Mouse (Mus musculus): ENCODE data around the gene Nfkbib. TPM values are rescaled to one million over a fixed set of nuclear protein-coding genes. Genes with fewer than 3 reads are reported as not detected.

Gene Nfkbib
- polyA plus RNA-seq (2015; fragmentation: Illumina TruSeq; extraction: RNeasy Lipid Tissue Mini Kit (QIAGEN cat#74804); ENCODE audit: insufficient read depth, low replicate concordance) = 8.3 TPM

GRCm38 (mm10) chr7:28767462-28767965 is at the start of gene Nfkbib:
Nfkbib (minus strand) TSS chr7:28767512.

GRCm38 (mm10) chr7:28808221-28808941 is 41.1 kb upstream of the Nfkbib start, which contains the start of gene Hnrnpl:
Hnrnpl (plus strand) TSS chr7:28808541.

GRCm38 (mm10) chr7:28788307-28789195 is 21.2 kb upstream of the Nfkbib start, which contains the start of gene Rinl:
Rinl (plus strand) TSS chr7:28788969.

DNA sequence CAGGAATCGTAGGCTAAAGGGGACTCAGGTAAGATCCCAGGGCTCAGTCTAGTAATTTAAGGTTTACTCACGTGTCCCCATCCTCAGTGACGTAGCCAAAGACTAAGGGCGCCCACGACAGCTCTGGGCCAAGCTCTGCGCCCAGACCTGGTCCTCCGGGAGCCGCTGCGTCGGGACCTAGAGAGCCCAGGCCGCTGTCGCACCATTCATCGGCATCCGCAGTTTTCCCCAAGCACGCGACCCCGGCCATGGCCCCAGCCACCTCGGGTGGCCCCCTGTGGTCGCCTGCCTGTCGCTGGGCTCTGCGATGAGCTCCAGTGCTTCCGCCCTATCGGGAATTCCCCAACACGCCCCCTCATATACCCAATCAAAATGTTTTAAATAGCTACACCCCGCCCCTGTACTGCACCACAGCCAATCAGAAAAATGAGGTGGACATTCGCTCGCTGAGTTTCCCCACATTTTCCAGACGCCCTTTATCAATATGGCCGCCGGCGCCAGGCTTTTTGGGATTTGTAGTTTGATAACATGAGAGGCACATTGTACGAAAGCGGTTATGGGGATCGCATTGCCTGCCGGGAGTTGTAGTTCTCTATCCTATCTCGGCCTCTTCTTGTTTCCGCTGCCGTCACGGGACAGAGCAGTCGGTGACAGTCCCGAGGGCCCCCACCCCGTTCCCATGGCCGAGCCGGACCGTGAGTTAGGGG is 986 bp downstream of the Nfkbib start, which contains the start of gene Sirt2:
Gene Sirt2, plus strand, starts transcription at position 563 of the 707 bp plus-strand sequence.

GRCm38 (mm10) chr7:28756079-28756478 is 11.2 kb downstream of the Nfkbib start, which contains the start of gene Ccer2:
Ccer2 (plus strand) TSS chr7:28756174.

GRCm38 (mm10) chr7:28741709-28742438 is 25.4 kb downstream of the Nfkbib start, which contains the start of the genes Mrps12 and Sars2:
Mrps12 (minus strand) TSS chr7:28741820.
Sars2 (plus strand) TSS chr7:28741992.

DNA sequence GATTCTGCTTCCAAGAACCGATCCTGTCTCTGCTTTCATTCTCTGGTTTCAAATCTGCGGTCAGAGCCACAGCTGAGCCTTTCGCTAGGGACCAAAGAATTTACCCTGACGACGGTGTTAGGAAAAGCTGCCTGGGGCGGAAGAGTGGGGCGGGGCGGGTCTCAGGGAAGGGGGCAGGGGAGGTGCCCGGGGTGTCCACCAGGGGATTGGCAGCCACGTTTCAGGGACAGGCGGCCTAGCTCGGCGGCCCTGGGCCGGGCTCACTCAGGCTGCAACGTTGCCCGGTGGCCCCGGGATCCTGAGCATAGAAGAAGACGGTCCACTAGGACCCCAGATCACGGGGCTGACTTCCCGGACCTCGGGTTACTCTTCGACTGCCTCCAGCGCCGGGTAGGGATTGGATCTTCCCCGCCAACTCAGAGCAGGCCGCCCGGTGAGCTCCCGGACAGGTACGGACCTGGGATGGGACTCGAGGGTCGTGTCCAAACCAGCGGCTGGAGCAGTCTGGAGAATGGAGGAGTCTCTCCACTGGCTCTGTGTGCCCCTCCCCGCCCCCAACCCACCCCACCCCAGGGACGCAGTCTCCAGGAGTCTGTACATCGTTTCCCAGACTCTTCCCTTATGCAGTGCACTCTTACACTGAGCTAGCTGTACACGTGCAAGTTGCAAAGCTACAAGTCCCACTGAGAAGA is 50.6 kb downstream of the Nfkbib start, which contains the start of gene Fbxo17:
Gene Fbxo17, plus strand, starts transcription at position 215 of the 692 bp plus-strand sequence.

Other genes starting within 250 kb of the Nfkbib start
- gene Ifnl3, start 244.7 kb downstream of the Nfkbib start, polyA plus RNA-seq (2015; fragmentation: Illumina TruSeq; extraction: RNeasy Lipid Tissue Mini Kit (QIAGEN cat#74804); ENCODE audit: insufficient read depth, low replicate concordance) = not detected
- 0.75 TPM for gene Sycn, start 226.6 kb downstream of the Nfkbib start, polyA plus RNA-seq (2015; fragmentation: Illumina TruSeq; extraction: RNeasy Lipid Tissue Mini Kit (QIAGEN cat#74804); ENCODE audit: insufficient read depth, low replicate concordance)
- 0.25 TPM for gene Nccrp1, start 220.3 kb downstream of the Nfkbib start, polyA plus RNA-seq (2015; fragmentation: Illumina TruSeq; extraction: RNeasy Lipid Tissue Mini Kit (QIAGEN cat#74804); ENCODE audit: insufficient read depth, low replicate concordance)
- 11.7 TPM for gene Samd4b, start 169.4 kb downstream of the Nfkbib start, polyA plus RNA-seq (2015; fragmentation: Illumina TruSeq; extraction: RNeasy Lipid Tissue Mini Kit (QIAGEN cat#74804); ENCODE audit: insufficient read depth, low replicate concordance)
- gene Pak4, start 169.3 kb downstream of the Nfkbib start, polyA plus RNA-seq (2015; fragmentation: Illumina TruSeq; extraction: RNeasy Lipid Tissue Mini Kit (QIAGEN cat#74804); ENCODE audit: insufficient read depth, low replicate concordance) = 4.7 TPM
- not detected for gene Acp7, start 136.2 kb downstream of the Nfkbib start, polyA plus RNA-seq (2015; fragmentation: Illumina TruSeq; extraction: RNeasy Lipid Tissue Mini Kit (QIAGEN cat#74804); ENCODE audit: insufficient read depth, low replicate concordance)
- 1.8 TPM for gene Fbxo27, start 74.7 kb downstream of the Nfkbib start, polyA plus RNA-seq (2015; fragmentation: Illumina TruSeq; extraction: RNeasy Lipid Tissue Mini Kit (QIAGEN cat#74804); ENCODE audit: insufficient read depth, low replicate concordance)
- 2.4 TPM for gene Fbxo17, start 50.7 kb downstream of the Nfkbib start, polyA plus RNA-seq (2015; fragmentation: Illumina TruSeq; extraction: RNeasy Lipid Tissue Mini Kit (QIAGEN cat#74804); ENCODE audit: insufficient read depth, low replicate concordance)
- 43.0 TPM for gene Mrps12, start 25.7 kb downstream of the Nfkbib start, polyA plus RNA-seq (2015; fragmentation: Illumina TruSeq; extraction: RNeasy Lipid Tissue Mini Kit (QIAGEN cat#74804); ENCODE audit: insufficient read depth, low replicate concordance)
- 4.0 TPM for gene Sars2, start 25.5 kb downstream of the Nfkbib start, polyA plus RNA-seq (2015; fragmentation: Illumina TruSeq; extraction: RNeasy Lipid Tissue Mini Kit (QIAGEN cat#74804); ENCODE audit: insufficient read depth, low replicate concordance)
- not detected for gene Ccer2, start 11.3 kb downstream of the Nfkbib start, polyA plus RNA-seq (2015; fragmentation: Illumina TruSeq; extraction: RNeasy Lipid Tissue Mini Kit (QIAGEN cat#74804); ENCODE audit: insufficient read depth, low replicate concordance)
- gene Sirt2, start 777 bp downstream of the Nfkbib start, polyA plus RNA-seq (2015; fragmentation: Illumina TruSeq; extraction: RNeasy Lipid Tissue Mini Kit (QIAGEN cat#74804); ENCODE audit: insufficient read depth, low replicate concordance) = 47.7 TPM
- 77.4 TPM for gene Rinl, start 21.5 kb upstream of the Nfkbib start, polyA plus RNA-seq (2015; fragmentation: Illumina TruSeq; extraction: RNeasy Lipid Tissue Mini Kit (QIAGEN cat#74804); ENCODE audit: insufficient read depth, low replicate concordance)
- gene Hnrnpl, start 41.0 kb upstream of the Nfkbib start, polyA plus RNA-seq (2015; fragmentation: Illumina TruSeq; extraction: RNeasy Lipid Tissue Mini Kit (QIAGEN cat#74804); ENCODE audit: insufficient read depth, low replicate concordance) = 532 TPM
- 60.7 TPM for gene Ech1, start 57.7 kb upstream of the Nfkbib start, polyA plus RNA-seq (2015; fragmentation: Illumina TruSeq; extraction: RNeasy Lipid Tissue Mini Kit (QIAGEN cat#74804); ENCODE audit: insufficient read depth, low replicate concordance)
- gene Lgals4, start 66.3 kb upstream of the Nfkbib start, polyA plus RNA-seq (2015; fragmentation: Illumina TruSeq; extraction: RNeasy Lipid Tissue Mini Kit (QIAGEN cat#74804); ENCODE audit: insufficient read depth, low replicate concordance) = 26.4 TPM
- gene Lgals7, start 96.3 kb upstream of the Nfkbib start, polyA plus RNA-seq (2015; fragmentation: Illumina TruSeq; extraction: RNeasy Lipid Tissue Mini Kit (QIAGEN cat#74804); ENCODE audit: insufficient read depth, low replicate concordance) = not detected
- not detected for gene Capn12, start 113.9 kb upstream of the Nfkbib start, polyA plus RNA-seq (2015; fragmentation: Illumina TruSeq; extraction: RNeasy Lipid Tissue Mini Kit (QIAGEN cat#74804); ENCODE audit: insufficient read depth, low replicate concordance)
- 115 TPM for gene Actn4, start 194.8 kb upstream of the Nfkbib start, polyA plus RNA-seq (2015; fragmentation: Illumina TruSeq; extraction: RNeasy Lipid Tissue Mini Kit (QIAGEN cat#74804); ENCODE audit: insufficient read depth, low replicate concordance)
- 219 TPM for gene Eif3k, start 214.4 kb upstream of the Nfkbib start, polyA plus RNA-seq (2015; fragmentation: Illumina TruSeq; extraction: RNeasy Lipid Tissue Mini Kit (QIAGEN cat#74804); ENCODE audit: insufficient read depth, low replicate concordance)
- gene Map4k1, start 214.5 kb upstream of the Nfkbib start, polyA plus RNA-seq (2015; fragmentation: Illumina TruSeq; extraction: RNeasy Lipid Tissue Mini Kit (QIAGEN cat#74804); ENCODE audit: insufficient read depth, low replicate concordance) = 73.6 TPM

Measured in spleen, adult 10 weeks (tissue).